Mouse (Mus musculus): ENCODE data around the gene St6galnac4. TPM values are rescaled to one million over a fixed set of nuclear protein-coding genes. Genes with fewer than 3 reads are reported as not detected.

The St6galnac4 gene
- polyA plus RNA-seq, 1 experiment: 26.9 TPM

DNA sequence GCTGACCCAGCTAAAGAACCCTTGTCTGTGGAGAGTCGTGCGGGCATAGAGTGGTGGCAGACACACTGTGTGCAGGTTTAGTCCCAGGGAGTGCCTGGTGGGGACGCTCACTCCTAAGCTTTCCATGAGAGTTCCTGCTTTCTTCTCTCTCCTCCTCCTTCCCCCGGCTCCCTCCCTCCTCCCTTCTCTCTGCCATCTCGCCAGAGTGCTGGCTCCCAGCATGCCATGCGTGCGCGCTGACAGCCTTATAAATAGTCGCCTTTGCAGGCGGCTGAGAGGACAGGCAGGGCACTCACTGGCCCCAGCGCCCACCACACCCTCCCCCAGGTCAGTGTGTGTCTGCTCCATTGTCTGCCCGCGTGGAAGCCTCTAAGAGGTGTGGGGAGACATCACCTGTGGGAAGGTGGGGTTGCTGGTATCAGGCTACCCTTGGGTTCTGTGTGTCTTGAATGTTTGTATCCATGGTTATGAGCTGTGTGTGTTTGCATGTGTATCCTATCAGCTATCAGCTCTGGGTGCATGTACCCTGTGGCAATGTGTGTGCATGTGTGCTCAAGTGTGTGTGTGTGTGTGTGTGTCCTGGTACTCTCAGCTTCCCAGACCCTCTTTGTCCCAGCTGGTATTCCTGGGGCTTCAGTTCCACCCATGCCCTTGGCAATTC is 38.4 kb downstream of the St6galnac4 start:
- Histone ChIP-seq H3K27ac (ENCODE audit: insufficient read depth, low read depth, low read length) (no peak overlapping the region), H3K4me1 (ENCODE audit: control insufficient read depth, insufficient read depth, low read length) (peaks cover 19% of the 10 kb centered on the region), H3K4me3 (ENCODE audit: insufficient read depth, low read length) (peak overlapping the region; percentile 31)
- TF ChIP-seq POLR2A (IDR thresholded peaks at IDR 0.05; ENCODE audit: borderline replicate concordance, low read depth, low read length): no peak
- TF ChIP-seq CTCF (IDR thresholded peaks at IDR 0.05; ENCODE audit: low read depth, low read length): no peak

DNA sequence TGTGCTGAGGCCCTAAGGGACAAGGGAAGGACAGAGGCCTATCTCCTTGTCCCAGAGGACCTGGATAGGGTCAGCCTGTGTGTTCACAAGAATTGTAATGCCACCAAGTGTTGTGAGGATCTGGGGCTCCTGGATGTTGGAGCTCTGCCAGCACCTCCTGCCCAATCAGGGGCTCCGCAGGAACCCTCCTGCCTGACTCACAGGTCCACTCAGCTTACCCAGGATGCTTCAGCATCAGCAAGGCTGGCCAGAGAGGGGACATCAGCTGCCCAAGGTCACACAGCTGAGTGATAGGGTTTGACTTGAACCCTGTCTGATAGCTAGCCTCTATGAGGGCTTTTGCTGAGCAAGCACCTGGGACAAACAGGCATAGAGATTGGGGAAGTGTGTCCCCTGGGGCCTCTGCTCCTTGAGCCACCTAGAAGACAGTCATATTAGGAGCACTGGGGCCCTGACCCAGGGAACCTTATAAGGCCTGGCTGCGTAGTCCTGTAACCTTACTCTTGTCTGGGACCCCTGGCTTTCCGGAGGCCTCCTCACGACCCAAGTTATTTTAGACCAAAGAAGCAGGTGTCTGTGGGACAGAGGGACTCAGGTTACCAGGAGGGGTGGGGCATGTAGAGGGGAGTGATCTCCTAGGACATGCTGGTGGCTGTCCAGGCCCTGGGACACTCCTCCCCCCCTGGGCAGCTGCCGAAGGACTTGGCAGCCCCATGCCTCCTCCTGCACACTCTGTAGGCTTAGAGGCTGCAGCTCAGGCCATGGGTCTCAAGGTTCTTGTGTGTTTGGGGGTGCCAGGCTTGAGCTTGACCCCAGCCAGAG is 39.2 kb downstream of the St6galnac4 start:
- H3K27ac ChIP-seq (ENCODE audit: insufficient read depth, low read depth, low read length): no peak overlapping the region
- H3K4me3 ChIP-seq (ENCODE audit: insufficient read depth, low read length): no peak overlapping the region
- H3K4me1 ChIP-seq (ENCODE audit: control insufficient read depth, insufficient read depth, low read length): peaks cover 19% of the 10 kb centered on the region
- no peak for TF ChIP-seq POLR2A (IDR thresholded peaks at IDR 0.05; ENCODE audit: borderline replicate concordance, low read depth, low read length)

DNA sequence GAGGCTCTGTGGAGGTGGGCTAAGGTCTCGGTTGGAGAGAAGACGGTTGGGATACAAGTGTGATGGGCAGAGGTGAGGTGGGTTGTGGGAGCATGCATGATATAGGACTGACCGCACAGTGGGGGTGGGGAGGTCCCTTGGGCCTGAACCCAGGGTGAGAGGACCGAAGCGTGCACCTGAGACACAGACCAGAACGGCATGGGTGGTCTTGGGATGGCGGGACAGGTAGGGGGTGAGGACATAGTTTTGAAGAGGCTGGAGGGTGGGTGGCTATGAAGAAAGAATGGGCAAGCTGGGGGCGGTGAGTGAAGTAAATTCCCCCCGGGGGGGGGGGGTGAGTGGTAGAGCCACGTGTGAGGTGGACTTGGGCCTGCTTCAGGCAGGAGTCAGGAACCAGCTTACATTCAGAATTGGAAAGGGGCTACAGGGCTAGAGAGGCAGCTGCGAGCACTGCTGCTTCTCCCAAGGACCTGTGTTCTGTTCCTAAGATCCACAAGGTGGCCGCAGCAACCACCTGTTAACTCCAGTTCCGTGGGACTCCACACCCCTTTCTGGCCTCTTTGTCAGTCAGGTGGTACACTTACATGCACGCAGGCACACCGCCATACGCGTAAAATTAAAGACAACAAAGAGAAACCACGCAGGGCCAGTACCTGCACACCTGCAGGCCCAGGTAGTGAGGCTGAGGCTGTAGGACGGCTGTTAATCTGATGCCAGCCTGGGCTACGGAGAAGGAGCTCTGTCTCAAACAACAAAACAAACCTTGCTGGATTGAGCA is 40.6 kb downstream of the St6galnac4 start:
- H3K4me1 ChIP-seq (ENCODE audit: control insufficient read depth, insufficient read depth, low read length): peaks cover 19% of the 10 kb centered on the region
- TF ChIP-seq POLR2A (IDR thresholded peaks at IDR 0.05; ENCODE audit: borderline replicate concordance, low read depth, low read length): no peak
- no peak for TF ChIP-seq CTCF (IDR thresholded peaks at IDR 0.05; ENCODE audit: low read depth, low read length)
- no peak overlapping the region for H3K4me3 ChIP-seq (ENCODE audit: insufficient read depth, low read length)
- no peak overlapping the region for H3K27ac ChIP-seq (ENCODE audit: insufficient read depth, low read depth, low read length)

DNA sequence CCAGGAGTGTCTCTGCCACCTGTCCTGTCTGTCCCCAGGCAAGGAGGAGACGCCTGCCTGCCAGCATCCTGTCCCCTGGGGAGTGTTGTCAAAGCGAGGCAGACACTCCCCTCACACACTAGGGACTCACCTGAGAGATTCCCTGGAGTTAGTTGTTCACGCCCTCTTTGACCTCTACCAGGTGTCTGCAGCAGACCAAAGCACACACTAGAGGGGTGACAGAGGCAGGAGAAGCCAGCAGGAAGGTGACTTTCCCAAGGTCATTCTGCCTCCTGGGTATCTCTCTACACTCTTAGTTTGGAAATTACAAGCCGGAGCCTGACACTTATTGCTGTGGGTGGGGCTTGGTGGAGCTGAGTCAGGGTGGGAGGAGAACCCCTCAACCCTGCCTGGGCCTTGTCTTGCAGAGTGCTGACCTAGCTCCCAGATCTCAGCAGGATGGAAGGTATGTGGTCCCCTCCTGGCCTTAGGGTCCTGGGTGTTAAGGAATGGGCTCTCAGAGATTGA is 41.2 kb downstream of the St6galnac4 start:
- H3K4me3 ChIP-seq (ENCODE audit: insufficient read depth, low read length): no peak overlapping the region
- TF ChIP-seq CTCF (IDR thresholded peaks at IDR 0.05; ENCODE audit: low read depth, low read length): no peak
- no peak for TF ChIP-seq POLR2A (IDR thresholded peaks at IDR 0.05; ENCODE audit: borderline replicate concordance, low read depth, low read length)
- H3K27ac ChIP-seq (ENCODE audit: insufficient read depth, low read depth, low read length): no peak overlapping the region
- H3K4me1 ChIP-seq (ENCODE audit: control insufficient read depth, insufficient read depth, low read length): peaks cover 19% of the 10 kb centered on the region

DNA sequence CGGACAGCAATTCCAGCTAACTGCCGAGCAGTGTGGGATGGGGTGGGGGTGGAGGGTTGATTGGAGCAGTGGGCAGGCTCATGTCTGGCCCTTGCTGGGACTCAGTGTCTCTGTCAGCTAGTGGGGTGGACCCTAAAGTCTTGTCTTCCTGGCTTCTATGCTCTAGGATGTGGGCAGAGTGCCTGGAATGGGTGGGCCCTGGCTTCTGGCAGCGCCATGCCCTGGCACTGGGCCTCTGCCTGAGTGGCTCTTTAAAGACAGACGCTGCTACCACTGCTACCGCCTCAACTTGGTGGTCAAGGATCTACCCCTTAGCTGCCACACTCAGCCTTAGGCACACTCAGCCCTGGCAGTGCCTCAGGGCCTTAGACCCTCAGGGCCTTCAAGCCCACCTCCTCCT is 41.8 kb downstream of the St6galnac4 start:
- Histone ChIP-seq H3K4me1 (ENCODE audit: control insufficient read depth, insufficient read depth, low read length) (peaks cover 19% of the 10 kb centered on the region), H3K27ac (ENCODE audit: insufficient read depth, low read depth, low read length) (no peak overlapping the region), H3K4me3 (ENCODE audit: insufficient read depth, low read length) (no peak overlapping the region)
- TF ChIP-seq CTCF (IDR thresholded peaks at IDR 0.05; ENCODE audit: low read depth, low read length) (no peak), POLR2A (IDR thresholded peaks at IDR 0.05; ENCODE audit: borderline replicate concordance, low read depth, low read length) (no peak)

DNA sequence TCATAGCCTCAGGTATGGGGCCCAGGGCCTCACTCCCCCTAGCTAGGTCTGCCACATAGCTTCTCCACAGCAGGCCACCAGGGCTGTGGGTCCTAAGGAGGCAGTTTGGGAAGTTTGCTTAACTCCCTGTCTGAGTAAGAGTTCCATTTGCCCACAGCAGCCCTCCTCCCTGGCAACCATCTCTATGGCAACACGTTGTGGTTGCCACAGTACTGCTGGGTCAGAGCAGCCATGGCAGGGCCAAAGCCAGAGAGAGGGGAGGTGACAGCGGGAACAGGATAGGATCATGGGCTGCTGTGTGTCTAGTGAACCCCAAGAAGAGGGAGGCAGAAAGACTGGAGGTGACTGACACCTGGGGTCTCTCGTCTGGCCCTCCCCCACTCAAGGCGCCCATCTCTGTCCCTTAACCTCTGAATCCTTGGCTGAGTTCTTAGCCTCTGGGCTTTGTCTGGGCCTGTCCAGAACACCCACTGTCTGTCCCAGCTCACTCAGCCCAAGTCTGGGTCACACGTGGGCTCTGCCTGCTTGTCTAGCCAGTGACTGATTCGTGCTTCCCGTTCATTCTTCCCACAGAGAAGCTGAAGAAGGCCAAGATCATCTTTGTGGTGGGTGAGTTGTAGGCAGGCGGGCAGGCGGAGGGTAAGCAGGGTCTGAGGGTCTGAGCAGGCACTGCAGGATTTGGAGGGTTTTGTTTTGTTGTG is 42.5 kb downstream of the St6galnac4 start:
- Histone ChIP-seq H3K4me1 (ENCODE audit: control insufficient read depth, insufficient read depth, low read length) (peaks cover 19% of the 10 kb centered on the region), H3K4me3 (ENCODE audit: insufficient read depth, low read length) (no peak overlapping the region), H3K27ac (ENCODE audit: insufficient read depth, low read depth, low read length) (no peak overlapping the region)
- no peak for TF ChIP-seq POLR2A (IDR thresholded peaks at IDR 0.05; ENCODE audit: borderline replicate concordance, low read depth, low read length)
- no peak for TF ChIP-seq CTCF (IDR thresholded peaks at IDR 0.05; ENCODE audit: low read depth, low read length)

DNA sequence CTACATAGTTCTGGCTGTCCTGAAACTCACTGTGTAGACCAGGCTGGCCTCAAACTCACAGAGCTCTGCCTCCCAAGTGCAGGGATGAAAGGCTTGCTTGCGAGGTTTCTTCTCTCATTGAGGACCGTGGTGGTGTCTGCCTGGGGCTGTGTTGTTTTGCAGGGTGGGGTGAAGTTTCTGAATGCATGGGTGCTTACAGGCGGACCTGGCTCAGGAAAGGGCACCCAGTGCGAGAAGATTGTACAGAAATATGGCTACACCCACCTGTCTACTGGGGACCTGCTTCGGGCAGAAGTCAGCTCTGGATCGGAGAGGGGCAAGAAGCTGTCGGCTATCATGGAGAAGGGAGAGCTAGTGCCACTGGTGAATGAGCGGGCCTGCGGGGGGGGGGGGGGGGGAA is 43.1 kb downstream of the St6galnac4 start:
- Histone ChIP-seq H3K27ac (ENCODE audit: insufficient read depth, low read depth, low read length) (no peak overlapping the region), H3K4me3 (ENCODE audit: insufficient read depth, low read length) (no peak overlapping the region), H3K4me1 (ENCODE audit: control insufficient read depth, insufficient read depth, low read length) (peaks cover 17% of the 10 kb centered on the region)
- TF ChIP-seq CTCF (IDR thresholded peaks at IDR 0.05; ENCODE audit: low read depth, low read length): no peak
- TF ChIP-seq POLR2A (IDR thresholded peaks at IDR 0.05; ENCODE audit: borderline replicate concordance, low read depth, low read length): no peak

DNA sequence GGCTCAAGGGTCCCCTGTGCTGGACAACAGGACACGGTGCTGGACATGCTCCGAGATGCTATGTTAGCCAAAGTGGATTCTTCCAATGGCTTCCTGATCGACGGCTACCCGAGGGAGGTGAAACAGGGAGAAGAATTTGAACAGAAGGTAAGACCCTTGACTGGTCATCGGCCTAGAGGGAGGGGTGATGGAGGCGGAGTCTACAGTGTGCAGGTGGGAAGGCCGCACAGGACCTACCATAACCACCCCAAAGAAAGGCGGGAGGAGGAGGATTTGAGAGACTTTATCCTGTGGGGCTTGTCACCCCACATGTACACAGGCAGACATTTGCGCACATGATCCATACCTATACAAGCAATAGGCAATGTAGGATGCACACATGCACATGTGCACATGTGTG is 44.2 kb downstream of the St6galnac4 start:
- TF ChIP-seq POLR2A (IDR thresholded peaks at IDR 0.05; ENCODE audit: borderline replicate concordance, low read depth, low read length): no peak
- TF ChIP-seq CTCF (IDR thresholded peaks at IDR 0.05; ENCODE audit: low read depth, low read length): no peak
- H3K4me1 ChIP-seq (ENCODE audit: control insufficient read depth, insufficient read depth, low read length): peaks cover 9% of the 10 kb centered on the region; the same call in 1 of the 2 replicates
- no peak overlapping the region for H3K4me3 ChIP-seq (ENCODE audit: insufficient read depth, low read length)
- no peak overlapping the region for H3K27ac ChIP-seq (ENCODE audit: insufficient read depth, low read depth, low read length)

DNA sequence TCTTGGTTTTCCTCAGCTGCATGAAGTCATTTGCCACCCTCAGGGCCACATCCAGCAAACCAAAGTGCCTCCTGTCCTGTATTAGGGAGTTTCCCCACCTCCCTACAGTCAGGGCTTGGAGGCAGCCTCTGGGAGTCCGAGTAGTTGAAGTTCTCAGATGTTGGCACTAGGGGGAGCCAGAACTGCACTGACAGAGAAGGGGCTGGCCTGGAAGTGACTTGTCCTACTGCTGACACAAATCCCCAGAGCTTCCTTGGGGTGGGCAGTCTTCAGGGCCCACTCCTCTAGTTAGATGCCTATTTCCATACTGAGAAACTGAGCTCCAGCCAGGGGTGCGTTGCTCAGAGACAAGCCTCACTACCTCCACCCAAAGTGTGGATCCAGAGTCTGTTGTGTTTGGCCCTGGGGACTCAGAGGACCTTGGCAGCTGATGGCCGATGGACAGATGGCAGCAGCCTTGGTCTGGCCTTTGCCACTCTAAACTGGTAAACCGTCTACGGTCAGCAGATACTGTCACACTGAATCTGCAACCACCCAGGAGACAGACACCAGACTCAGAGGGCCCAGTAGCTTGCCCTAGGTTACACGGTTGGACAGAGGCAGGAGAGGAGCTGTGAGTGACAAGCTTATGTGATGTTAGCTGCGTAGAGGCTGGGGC is 45.0 kb downstream of the St6galnac4 start:
- H3K4me1 ChIP-seq (ENCODE audit: control insufficient read depth, insufficient read depth, low read length): peaks cover 5% of the 10 kb centered on the region; the same call in 1 of the 2 replicates
- H3K4me3 ChIP-seq (ENCODE audit: insufficient read depth, low read length): no peak overlapping the region
- no peak overlapping the region for H3K27ac ChIP-seq (ENCODE audit: insufficient read depth, low read depth, low read length)
- TF ChIP-seq POLR2A (IDR thresholded peaks at IDR 0.05; ENCODE audit: borderline replicate concordance, low read depth, low read length): no peak
- TF ChIP-seq CTCF (IDR thresholded peaks at IDR 0.05; ENCODE audit: low read depth, low read length): peak; percentile 55

Measured in bone marrow macrophage, adult 2 months (primary cell).